Mouse (Mus musculus): ENCODE results near the gene Kcnd2. TPM values are rescaled to one million over a fixed set of nuclear protein-coding genes. Genes with fewer than 3 reads are reported as not detected.
"Not testable (repeated sequence)": the region's sequence is repeated elsewhere in the genome, so short reads cannot be mapped to it uniquely, and the experiment has no call there.

Kcnd2 gene
- total RNA-seq, 2 experiments from 2014 or later, result 102 to 109 TPM

DNA sequence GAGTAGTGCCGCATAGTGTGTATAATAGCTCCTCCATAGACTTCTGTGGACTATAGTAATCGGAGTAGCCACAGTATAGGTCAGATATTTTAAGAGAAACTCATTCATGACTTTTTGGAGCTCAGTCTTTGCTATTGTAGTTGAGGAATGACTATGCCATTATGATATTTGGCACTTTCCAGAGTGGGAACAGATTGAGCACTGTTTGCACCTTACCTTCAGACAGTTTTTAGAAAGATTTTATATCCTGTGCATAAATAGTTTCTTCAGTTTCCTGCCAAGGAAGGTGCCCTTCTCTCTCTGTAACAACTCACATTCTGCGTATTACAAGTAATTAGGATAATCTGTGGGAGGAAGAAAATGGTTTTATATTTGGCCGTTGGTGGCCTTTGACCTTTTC is 89.6 kb downstream of the Kcnd2 start:
- no peak for TF ChIP-seq CTCF (conservative IDR thresholded peaks at IDR 0.05)
- no peak for DNase-seq (ENCODE audit: low spot score in 2 of 2)
- H3K4me3 ChIP-seq, result no peak overlapping the region
- no peak overlapping the region for H3K27ac ChIP-seq

DNA sequence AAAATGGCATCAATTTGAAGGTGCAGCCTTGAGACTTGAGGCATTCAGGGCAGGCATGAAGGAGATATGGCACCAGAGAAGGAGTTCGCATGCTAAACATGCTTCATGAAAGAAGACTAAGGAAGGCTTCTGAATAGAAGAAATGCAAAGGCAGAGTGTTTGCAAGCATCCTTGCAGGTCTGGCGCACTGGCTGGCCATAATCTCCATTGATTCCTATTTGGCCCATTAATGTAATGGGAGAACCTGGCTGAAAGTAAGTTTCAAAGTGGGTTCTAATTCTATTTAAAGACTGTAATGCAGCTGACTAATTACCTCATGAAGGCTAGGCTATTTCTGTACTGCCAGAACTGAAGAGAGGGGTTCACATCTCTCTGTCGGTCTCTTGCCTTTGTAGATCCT is 94.9 kb downstream of the Kcnd2 start:
- Histone ChIP-seq H3K27ac (no peak overlapping the region), H3K4me3 (no peak overlapping the region)
- no peak for TF ChIP-seq CTCF (conservative IDR thresholded peaks at IDR 0.05)
- no peak for DNase-seq (ENCODE audit: low spot score in 2 of 2)

GRCm38 (mm10) chr6:21321407-21321806 is 106.1 kb downstream of the Kcnd2 start:
- peak overlapping the region; percentile 77 for H3K27ac ChIP-seq
- DNase-seq (ENCODE audit: low spot score in 2 of 2), result no peak
- TF ChIP-seq CTCF (conservative IDR thresholded peaks at IDR 0.05), result no peak
- H3K4me3 ChIP-seq, result no peak overlapping the region

DNA sequence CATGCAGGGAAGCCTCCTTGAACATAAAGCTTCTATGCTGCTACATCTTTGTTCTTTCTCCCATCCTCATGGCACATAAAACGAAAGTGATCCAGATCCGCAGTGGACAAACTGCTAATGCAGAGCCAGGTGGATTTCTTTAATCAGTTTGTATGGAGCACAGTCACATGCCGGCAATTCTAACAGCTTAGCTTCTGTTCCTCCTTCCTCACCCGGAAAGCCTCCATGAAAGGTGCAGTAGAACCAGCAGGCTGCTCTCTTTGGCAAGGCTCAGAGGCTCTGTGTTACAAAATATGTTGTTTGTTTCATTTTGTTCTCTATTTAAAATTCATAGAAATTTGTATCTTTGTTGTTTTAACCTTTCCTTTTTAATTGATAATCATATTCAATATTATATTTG is 106.9 kb downstream of the Kcnd2 start:
- DNase-seq (ENCODE audit: low spot score in 2 of 2), result peak in 1 of 2 experiments; percentile 15
- TF ChIP-seq CTCF (conservative IDR thresholded peaks at IDR 0.05), result no peak

DNA sequence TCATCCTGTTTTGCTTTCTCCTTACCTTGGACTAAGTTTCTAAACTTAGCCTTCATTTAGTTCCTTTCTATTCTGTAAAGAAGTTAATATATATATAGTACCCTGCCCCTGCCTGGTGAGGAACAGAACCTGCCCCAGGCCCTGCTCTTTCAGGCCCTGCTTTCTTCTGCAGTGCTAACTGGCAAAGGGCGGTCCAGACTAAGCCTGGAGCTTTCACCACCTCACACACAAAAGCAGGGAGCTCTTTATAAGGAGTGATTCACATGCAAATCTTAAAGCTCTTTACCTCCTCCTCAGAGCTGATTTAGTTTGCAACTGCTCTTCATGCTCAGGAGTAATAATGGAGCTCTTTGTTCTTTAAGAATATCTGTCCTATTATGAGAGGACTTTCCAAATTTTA is 109.9 kb downstream of the Kcnd2 start:
- no peak overlapping the region for H3K4me3 ChIP-seq
- H3K27ac ChIP-seq, result no peak overlapping the region
- no peak for DNase-seq (ENCODE audit: low spot score in 2 of 2)
- no peak for TF ChIP-seq CTCF (conservative IDR thresholded peaks at IDR 0.05)

More for the DNA sequence above, 106.9 kb downstream of the Kcnd2 start:
- H3K4me3 ChIP-seq, result peak overlapping the region; percentile 15; the same call in 1 of the 2 replicates
- peak overlapping the region; percentile 77 for H3K27ac ChIP-seq

DNA sequence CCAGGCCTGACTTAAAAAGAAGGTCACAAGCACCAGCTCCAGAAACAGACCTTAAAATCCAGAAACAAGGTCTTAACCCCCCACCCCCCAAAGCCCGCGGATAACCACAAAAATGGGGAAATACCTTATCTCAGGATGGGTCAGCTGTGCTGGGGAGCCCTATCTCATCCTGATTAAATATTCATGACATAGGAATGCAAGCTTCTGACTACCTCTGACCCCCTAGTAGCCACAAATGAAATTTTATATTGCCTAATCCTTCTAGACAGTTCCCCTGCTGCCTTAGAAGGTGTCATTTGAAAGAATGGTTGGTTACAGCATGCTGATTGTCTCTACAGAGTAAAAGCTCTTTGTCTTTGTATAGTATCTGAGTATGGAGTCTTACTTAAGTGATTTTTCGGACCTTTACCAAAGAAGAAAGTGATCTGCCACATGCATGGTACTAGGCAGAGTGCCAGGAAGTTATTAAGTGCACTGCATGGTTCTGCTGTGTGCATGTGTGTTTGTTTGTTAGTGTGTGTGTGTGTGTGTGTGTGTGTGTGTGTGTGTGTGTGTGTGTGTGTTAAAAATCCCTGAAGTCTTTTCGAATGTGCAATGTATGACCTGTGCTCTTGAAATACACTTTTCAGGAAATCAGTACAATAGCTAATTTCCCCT is 111.9 kb downstream of the Kcnd2 start:
- Histone ChIP-seq H3K4me3 (no peak overlapping the region), H3K27ac (no peak overlapping the region)
- no peak for TF ChIP-seq CTCF (conservative IDR thresholded peaks at IDR 0.05)
- no peak for DNase-seq (ENCODE audit: low spot score in 2 of 2)

GRCm38 (mm10) chr6:21385298-21385697 is 170.0 kb downstream of the Kcnd2 start:
- not testable (repeated sequence) for DNase-seq (ENCODE audit: low spot score in 2 of 2); H3K4me3 ChIP-seq; H3K27ac ChIP-seq

- DNase-seq (ENCODE audit: low spot score in 2 of 2), result no peak
- TF ChIP-seq CTCF (conservative IDR thresholded peaks at IDR 0.05), result no peak
- Histone ChIP-seq H3K27ac (no peak overlapping the region), H3K4me3 (no peak overlapping the region)
These were observed 176.5 kb downstream of the Kcnd2 start for GRCm38 (mm10) chr6:21391776-21392175.

- no peak for DNase-seq (ENCODE audit: low spot score in 2 of 2)
- no peak overlapping the region for H3K27ac ChIP-seq
- TF ChIP-seq CTCF (conservative IDR thresholded peaks at IDR 0.05), result no peak
- H3K4me3 ChIP-seq, result no peak overlapping the region
These were observed 198.4 kb downstream of the Kcnd2 start for GRCm38 (mm10) chr6:21413656-21414055.

DNA sequence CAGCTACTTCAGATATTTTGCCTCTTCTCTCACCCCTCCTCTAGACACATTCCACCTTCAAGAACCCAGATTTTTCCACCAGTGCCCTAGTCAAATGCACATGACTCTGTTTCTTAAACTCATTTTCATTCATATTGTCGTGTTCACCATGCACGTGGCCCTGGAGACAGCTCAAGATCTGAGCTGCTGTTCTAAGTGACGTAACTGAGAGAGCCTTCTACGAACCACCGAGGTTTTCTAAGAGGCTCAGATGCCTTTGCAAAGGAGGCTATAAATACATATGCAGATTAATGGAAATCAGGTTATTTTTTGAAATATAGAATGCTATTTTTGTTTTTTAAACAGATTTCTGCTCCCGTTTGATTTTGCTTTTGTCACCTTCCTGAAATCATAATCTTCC is 202.9 kb downstream of the Kcnd2 start:
- no peak for TF ChIP-seq CTCF (conservative IDR thresholded peaks at IDR 0.05)
- DNase-seq (ENCODE audit: low spot score in 2 of 2), result peak in 1 of 2 experiments; percentile 29
- no peak overlapping the region for H3K4me3 ChIP-seq
- H3K27ac ChIP-seq, result no peak overlapping the region

GRCm38 (mm10) chr6:21424202-21424785 is 209.0 kb downstream of the Kcnd2 start:
- peak; percentile 33 to 55 for DNase-seq (ENCODE audit: low spot score in 2 of 2)
- TF ChIP-seq CTCF (conservative IDR thresholded peaks at IDR 0.05), result no peak
- peak overlapping the region; percentile 70 for H3K27ac ChIP-seq

DNA sequence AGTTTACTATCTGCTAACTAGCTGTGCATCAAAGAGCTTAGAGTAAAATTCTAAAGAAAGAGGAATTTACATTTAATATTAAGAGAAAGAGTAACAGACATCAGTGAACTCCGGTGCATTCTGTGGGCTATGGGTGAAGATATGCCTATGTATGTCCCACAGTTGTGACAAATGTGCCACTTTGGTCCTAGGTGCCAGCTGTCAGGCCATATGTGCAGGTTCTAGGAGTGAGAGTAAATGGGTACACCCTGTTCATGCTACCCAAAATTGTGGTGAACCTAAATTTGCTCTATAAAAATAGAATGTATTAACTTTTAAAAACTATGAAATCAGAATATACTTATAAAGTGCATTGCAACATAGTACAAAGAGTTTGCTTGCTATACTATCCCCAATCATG is 215.8 kb downstream of the Kcnd2 start:
- no peak for TF ChIP-seq CTCF (conservative IDR thresholded peaks at IDR 0.05)
- Histone ChIP-seq H3K4me3 (no peak overlapping the region), H3K27ac (0 out of 2 replicates have a peak overlapping the region, but pooled peaks have one; percentile 18)
- no peak for DNase-seq (ENCODE audit: low spot score in 2 of 2)

More at GRCm38 (mm10) chr6:21424202-21424785, 209.0 kb downstream of the Kcnd2 start:
- no peak overlapping the region for H3K4me3 ChIP-seq

- DNase-seq (ENCODE audit: low spot score in 2 of 2), result no peak
- no peak overlapping the region for H3K4me3 ChIP-seq
- no peak for TF ChIP-seq CTCF (conservative IDR thresholded peaks at IDR 0.05)
- H3K27ac ChIP-seq, result no peak overlapping the region
These were observed 249.4 kb downstream of the Kcnd2 start for GRCm38 (mm10) chr6:21464719-21465118.
